Mouse (Mus musculus): Measurements from ENCODE around the gene Syne3.

DNA sequence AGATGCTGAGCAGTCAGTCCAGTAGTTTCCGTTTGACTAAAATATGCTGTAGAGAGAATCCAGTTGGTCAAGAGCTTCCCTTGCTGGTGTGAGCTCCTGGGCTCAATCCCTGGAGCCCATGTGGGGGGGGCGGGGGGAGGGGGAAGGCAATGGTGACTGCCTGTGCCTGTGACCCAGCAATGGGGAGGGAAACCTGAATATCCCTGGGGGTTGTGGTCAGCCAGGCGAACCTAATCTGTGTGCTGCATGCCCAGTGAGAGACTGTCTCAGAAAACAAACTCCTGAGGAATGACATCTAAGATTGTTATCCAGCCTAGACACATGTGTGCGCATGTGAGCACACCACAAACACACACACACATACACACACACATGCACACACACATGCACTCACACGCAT, 100.6 kb downstream of the Syne3 start:
- TF ChIP-seq CTCF (IDR thresholded peaks at IDR 0.05; ENCODE audit: control insufficient read depth, insufficient read depth, low read length) (no peak), POLR2A (IDR thresholded peaks at IDR 0.05; ENCODE audit: borderline replicate concordance, control insufficient read depth, low read depth, low read length) (no peak)
